Mouse (Mus musculus) midbrain, embryonic 13.5 days (tissue): ENCODE measurements at regions not wholly inside any gene's neighbourhood (a gene's known extent, or its start where the extent isn't known, plus 50 kb on each side); places are given as distances from the start of the nearest gene placed in this dataset.
A peak's percentile ranks its signal among the peaks of the same experiment; 100 is the strongest.
"Not testable (repeated sequence)": the region's sequence is repeated elsewhere in the genome, so short reads cannot be mapped to it uniquely, and the experiment has no call there.

Experiments used
- ATAC-seq: fragments of 200-750 bp; cut with Nextera tagmentation; 2 replicates; pipeline ENCODE4 v1.8.0; 2017; ENCODE audit warnings: mild to moderate bottlenecking, moderate TSS enrichment, moderate library complexity
- H3K27ac ChIP-seq: fragments of 300-500 bp; sonication (generic); 2 replicates; pipeline ENCODE4 v1.5.1; 2015; ENCODE audit warnings: inconsistent platforms, mild to moderate bottlenecking, moderate library complexity
- H3K27me3 ChIP-seq: fragments of 300-500 bp; sonication (generic); 2 replicates; pipeline ENCODE4 v1.6.1; 2015; ENCODE audit warnings: mild to moderate bottlenecking, inconsistent platforms
- H3K36me3 ChIP-seq: fragments of 300-500 bp; sonication (generic); 2 replicates; pipeline ENCODE4 v1.6.1; 2015; ENCODE audit warnings: mild to moderate bottlenecking, inconsistent platforms
- H3K4me1 ChIP-seq: fragments of 300-500 bp; sonication (generic); replicated peaks from 2 replicates; pipeline ENCODE4 v1.6.1; 2015; ENCODE audit warnings: inconsistent platforms
- H3K4me2 ChIP-seq: fragments of 300-500 bp; sonication (generic); replicated peaks from 2 replicates; pipeline ENCODE4 v1.6.1; 2015; ENCODE audit warnings: moderate library complexity, mild to moderate bottlenecking, inconsistent platforms
- H3K4me3 ChIP-seq: fragments of 300-500 bp; sonication (generic); replicated peaks from 2 replicates; pipeline ENCODE4 v1.5.1; 2015; ENCODE audit warnings: mild to moderate bottlenecking, inconsistent platforms
- H3K9ac ChIP-seq: fragments of 300-500 bp; sonication (generic); replicated peaks from 2 replicates; pipeline ENCODE4 v1.6.1; 2015; ENCODE audit warnings: mild to moderate bottlenecking, inconsistent platforms
- H3K9me3 ChIP-seq: fragments of 300-500 bp; sonication (generic); 2 replicates; pipeline ENCODE4 v1.6.1; 2016; ENCODE audit warnings: mild to moderate bottlenecking, inconsistent platforms
- WGBS: fragments of 180-500 bp; shearing (Covaris S2); methylation state at CpG from one replicate; pipeline ENCODE4 v1.1.7; 2015; 5-methylcytosine and 5-hydroxymethylcytosine counted together

DNA sequence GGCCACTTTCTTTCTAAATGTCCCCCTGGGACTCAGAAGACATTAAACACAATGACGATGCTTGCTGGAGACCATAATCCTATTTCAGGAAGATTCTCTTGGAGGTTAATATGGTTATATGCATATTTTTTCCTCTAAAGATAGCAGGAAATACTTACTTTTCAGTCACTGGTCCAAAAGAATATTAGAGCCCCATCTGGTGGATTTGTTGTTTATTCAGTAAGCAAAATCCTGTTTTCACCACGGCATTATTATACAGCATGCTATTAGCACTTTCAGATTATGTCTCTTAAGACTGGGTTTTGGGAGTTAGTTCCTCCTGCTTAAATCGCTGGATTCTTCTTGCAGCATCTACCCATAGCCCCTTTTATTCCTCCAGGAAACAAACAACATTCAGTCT, 146.6 kb upstream of the Ipo5 start:
- Histone ChIP-seq H3K4me1 (no peaks in the 10 kb centered on the region), H3K9me3 (no peaks in the 10 kb centered on the region), H3K27ac (no peak overlapping the region), H3K9ac (no peak overlapping the region), H3K27me3 (no peaks in the 10 kb centered on the region), H3K36me3 (no peaks in the 10 kb centered on the region), H3K4me2 (no peak overlapping the region), H3K4me3 (no peak overlapping the region)
- no peak for ATAC-seq
- 75% methylated on average over 3 of the region's 3 CpGs for WGBS

DNA sequence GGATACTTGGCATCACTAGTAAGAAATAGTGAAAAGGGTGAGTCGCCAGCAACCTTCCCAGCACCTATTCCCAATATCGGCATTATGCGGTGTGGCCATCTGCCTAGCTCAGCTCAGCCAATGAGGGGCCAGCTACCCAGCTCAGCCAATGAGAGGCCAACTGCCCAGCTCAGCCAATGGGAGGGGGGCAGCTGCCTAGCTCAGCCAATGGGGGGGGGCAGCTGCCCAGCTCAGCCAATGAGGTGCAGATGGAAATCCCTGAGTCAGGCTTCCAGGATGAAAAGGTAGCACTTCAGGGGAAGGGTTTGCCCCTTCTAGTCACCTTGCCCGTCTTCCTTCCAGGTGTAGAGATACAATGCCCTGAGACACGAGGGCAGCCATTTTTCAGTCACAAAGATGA, 144.6 kb upstream of the Ipo5 start:
- Histone ChIP-seq H3K36me3 (no peaks in the 10 kb centered on the region), H3K27me3 (no peaks in the 10 kb centered on the region), H3K27ac (no peak overlapping the region), H3K4me2 (no peak overlapping the region), H3K4me1 (no peaks in the 10 kb centered on the region), H3K9ac (no peak overlapping the region), H3K4me3 (no peak overlapping the region), H3K9me3 (no peaks in the 10 kb centered on the region)
- WGBS = 95% methylated on average over 5 of the region's 5 CpGs
- ATAC-seq = no peak

- no peak overlapping the region for H3K27ac ChIP-seq
- no peak overlapping the region for H3K9ac ChIP-seq
- H3K4me2 ChIP-seq = no peak overlapping the region
- no peaks in the 10 kb centered on the region for H3K27me3 ChIP-seq
- H3K9me3 ChIP-seq = no peaks in the 10 kb centered on the region
- no peaks in the 10 kb centered on the region for H3K4me1 ChIP-seq
- no peak overlapping the region for H3K4me3 ChIP-seq
- no peak for ATAC-seq
- 54% methylated on average over 3 of the region's 3 CpGs for WGBS
- no peaks in the 10 kb centered on the region for H3K36me3 ChIP-seq
Measured at GRCm38 (mm10) chr14:120770579-120770978, 140.4 kb upstream of the Ipo5 start.

DNA sequence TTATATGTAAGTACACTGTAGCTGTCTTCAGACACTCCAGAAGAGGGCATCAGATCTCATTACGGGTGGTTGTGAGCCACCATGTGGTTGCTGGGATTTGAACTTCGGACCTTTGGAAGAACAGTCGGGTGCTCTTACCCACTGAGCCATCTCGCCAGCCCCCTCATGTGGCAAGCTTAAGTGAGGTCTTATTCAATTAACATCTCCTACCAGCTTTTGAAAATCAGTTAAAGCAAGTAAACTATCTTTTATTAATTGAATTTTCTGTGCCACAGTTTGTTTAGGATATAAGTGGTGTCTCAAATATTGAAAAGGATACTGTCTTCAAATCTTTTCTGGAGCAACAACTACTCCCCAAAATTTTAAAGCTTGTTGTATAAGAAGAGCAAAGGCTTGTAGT, 138.0 kb upstream of the Ipo5 start:
- H3K4me3 ChIP-seq, H3K27me3 ChIP-seq, H3K27ac ChIP-seq, H3K9me3 ChIP-seq, H3K4me1 ChIP-seq, H3K4me2 ChIP-seq, H3K36me3 ChIP-seq, H3K9ac ChIP-seq, ATAC-seq: not testable (repeated sequence)
- WGBS = 87% methylated on average over 3 of the region's 4 CpGs

GRCm38 (mm10) chr14:120791828-120792554, 119.0 kb upstream of the Ipo5 start:
- H3K4me2 ChIP-seq = no peak overlapping the region
- WGBS = 86% methylated on average over 4 of the region's 4 CpGs
- no peaks in the 10 kb centered on the region for H3K36me3 ChIP-seq
- no peak overlapping the region for H3K9ac ChIP-seq
- H3K4me1 ChIP-seq = no peaks in the 10 kb centered on the region
- no peak for ATAC-seq
- no peak overlapping the region for H3K27ac ChIP-seq
- H3K27me3 ChIP-seq = no peaks in the 10 kb centered on the region
- no peaks in the 10 kb centered on the region; the same call in 1 of the 2 replicates for H3K9me3 ChIP-seq
- no peak overlapping the region for H3K4me3 ChIP-seq

DNA sequence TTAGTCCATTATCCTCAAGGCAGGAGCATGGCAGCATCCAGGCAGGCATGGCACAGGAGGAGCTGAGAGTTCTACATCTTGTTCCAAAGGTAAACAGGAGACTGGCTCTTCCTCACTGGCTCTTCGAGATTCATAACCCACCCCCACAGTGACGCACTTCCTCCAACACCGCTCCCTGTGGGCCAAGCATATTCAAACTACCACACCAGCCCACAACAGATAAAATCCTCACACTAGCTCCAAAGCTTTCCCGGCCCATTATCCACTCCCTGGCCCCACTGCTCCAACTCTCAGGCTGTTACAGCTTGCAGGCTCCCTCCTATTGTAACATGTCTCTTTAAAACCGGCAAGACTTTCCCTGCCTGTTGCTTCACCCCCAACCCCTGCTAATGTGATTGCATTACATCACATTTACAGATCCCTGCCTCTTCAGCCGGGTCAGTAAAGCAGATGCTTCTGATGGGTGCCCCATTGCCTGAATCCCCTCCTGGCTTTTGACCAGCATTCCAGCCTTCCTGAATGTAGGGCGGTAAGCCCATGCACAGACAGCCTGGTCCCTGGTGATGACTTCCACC, 113.0 kb upstream of the Ipo5 start:
- WGBS = 73% methylated on average over 7 of the region's 7 CpGs

GRCm38 (mm10) chr14:120803191-120803590, 107.8 kb upstream of the Ipo5 start:
- no peaks in the 10 kb centered on the region; the same call in none of the 2 replicates for H3K9me3 ChIP-seq
- 0 out of 2 replicates have a peak overlapping the region, but pooled peaks have one; percentile 11 for H3K27ac ChIP-seq
- no peaks in the 10 kb centered on the region for H3K36me3 ChIP-seq
- no peaks in the 10 kb centered on the region for H3K27me3 ChIP-seq
- WGBS = 19% methylated on average over 6 of the region's 6 CpGs
- H3K9ac ChIP-seq = no peak overlapping the region; the same call in 1 of the 2 replicates
- peak overlapping the region; percentile 24 for H3K4me3 ChIP-seq
- peak overlapping the region; percentile 46 for H3K4me2 ChIP-seq
- ATAC-seq = no peak; the same call in 1 of the 2 replicates
- peaks cover 25% of the 10 kb centered on the region for H3K4me1 ChIP-seq

More for the DNA sequence above, 113.0 kb upstream of the Ipo5 start:
- peaks cover 1% of the 10 kb centered on the region; the same call in 1 of the 2 replicates for H3K4me1 ChIP-seq
- H3K9me3 ChIP-seq = no peaks in the 10 kb centered on the region
- no peak for ATAC-seq
- no peaks in the 10 kb centered on the region for H3K36me3 ChIP-seq
- H3K27me3 ChIP-seq = no peaks in the 10 kb centered on the region
- no peak overlapping the region for H3K4me3 ChIP-seq
- H3K27ac ChIP-seq = no peak overlapping the region
- no peak overlapping the region for H3K4me2 ChIP-seq
- H3K9ac ChIP-seq = no peak overlapping the region

GRCm38 (mm10) chr14:120803739-120804138, 107.3 kb upstream of the Ipo5 start:
- Histone ChIP-seq H3K27me3 (no peaks in the 10 kb centered on the region), H3K36me3 (no peaks in the 10 kb centered on the region), H3K9ac (peak overlapping the region; percentile 32; the same call in 1 of the 2 replicates), H3K4me1 (peaks cover 25% of the 10 kb centered on the region), H3K27ac (peak overlapping the region; percentile 11; the same call in 1 of the 2 replicates), H3K4me2 (peak overlapping the region; percentile 46), H3K9me3 (no peaks in the 10 kb centered on the region; the same call in none of the 2 replicates), H3K4me3 (peak overlapping the region; percentile 24)
- peak; percentile 87 for ATAC-seq
- 1% methylated on average over 12 of the region's 12 CpGs for WGBS

DNA sequence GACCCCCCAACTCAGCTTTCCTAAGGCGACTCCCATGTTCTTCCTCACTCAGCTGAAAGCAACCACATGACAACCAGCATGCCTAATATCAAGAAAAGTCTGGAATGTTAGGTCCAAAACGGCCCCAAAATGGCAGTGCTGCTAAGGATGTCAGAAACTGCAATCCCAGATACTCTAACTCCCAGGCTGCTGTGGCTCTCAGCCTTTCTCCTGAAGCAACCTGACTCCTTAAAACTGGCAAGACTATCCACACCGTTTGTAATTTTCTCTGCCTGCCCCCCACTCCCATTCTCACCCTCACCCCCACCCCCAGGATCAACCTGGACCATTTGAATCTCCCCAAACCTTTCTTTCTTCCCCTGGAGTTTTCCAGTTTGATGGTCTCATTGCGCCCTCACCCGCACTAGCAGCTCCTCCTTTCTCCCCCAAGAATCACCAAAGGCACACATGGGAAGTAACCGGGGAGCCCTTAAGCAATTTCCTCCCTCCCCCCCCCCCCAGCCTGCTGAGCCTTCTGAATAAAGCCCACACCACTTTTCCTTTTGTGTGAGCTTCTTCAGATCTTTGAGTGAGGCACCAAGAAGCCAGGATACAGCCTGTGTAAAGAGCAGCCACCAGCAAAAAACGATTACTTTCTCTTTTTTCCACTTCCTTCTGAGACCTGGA, 106.7 kb upstream of the Ipo5 start:
- H3K27me3 ChIP-seq = no peaks in the 10 kb centered on the region
- ATAC-seq = peak; percentile 55
- no peak overlapping the region for H3K9ac ChIP-seq
- WGBS = 3% methylated on average over 7 of the region's 7 CpGs
- H3K4me1 ChIP-seq = peaks cover 25% of the 10 kb centered on the region
- peak overlapping the region; percentile 11; the same call in 1 of the 2 replicates for H3K27ac ChIP-seq
- H3K9me3 ChIP-seq = no peaks in the 10 kb centered on the region; the same call in none of the 2 replicates
- H3K4me2 ChIP-seq = peak overlapping the region; percentile 46
- H3K36me3 ChIP-seq = no peaks in the 10 kb centered on the region
- H3K4me3 ChIP-seq = peak overlapping the region; percentile 24

DNA sequence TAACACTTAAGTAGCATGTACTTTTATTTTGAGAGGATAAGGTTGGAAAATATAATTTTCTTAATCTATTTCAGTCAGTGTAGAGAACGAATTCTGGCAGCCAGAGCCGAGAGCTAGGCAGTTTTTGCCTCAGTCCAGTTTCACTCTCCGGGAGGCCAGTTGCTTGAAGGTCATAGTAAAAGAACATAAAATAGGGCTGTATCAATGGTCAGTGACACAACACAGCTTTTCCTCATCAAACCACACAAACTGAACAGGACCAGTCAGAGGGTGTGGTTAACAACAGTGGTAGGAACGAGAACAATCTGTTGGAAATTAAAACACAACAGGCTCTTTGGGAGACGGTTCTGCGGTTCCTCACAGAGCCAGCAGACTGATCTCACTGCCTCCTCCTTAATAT, 105.9 kb upstream of the Ipo5 start:
- Histone ChIP-seq H3K4me2 (no peak overlapping the region), H3K9ac (no peak overlapping the region), H3K4me3 (no peak overlapping the region), H3K4me1 (peaks cover 25% of the 10 kb centered on the region), H3K9me3 (no peaks in the 10 kb centered on the region; the same call in none of the 2 replicates), H3K27me3 (no peaks in the 10 kb centered on the region), H3K27ac (peak overlapping the region; percentile 19; the same call in 1 of the 2 replicates), H3K36me3 (no peaks in the 10 kb centered on the region)
- WGBS = 32% methylated on average over 6 of the region's 6 CpGs
- ATAC-seq = no peak

GRCm38 (mm10) chr14:120805816-120806552, 105.0 kb upstream of the Ipo5 start:
- H3K9ac ChIP-seq, ATAC-seq, H3K27me3 ChIP-seq, H3K4me2 ChIP-seq, H3K4me3 ChIP-seq, H3K27ac ChIP-seq, H3K36me3 ChIP-seq, H3K9me3 ChIP-seq: not testable (repeated sequence)
- peaks cover 25% of the 10 kb centered on the region for H3K4me1 ChIP-seq
- WGBS = 54% methylated on average over 12 of the region's 12 CpGs

GRCm38 (mm10) chr14:120806553-120806893, 104.5 kb upstream of the Ipo5 start:
- Histone ChIP-seq H3K9me3 (no peaks in the 10 kb centered on the region; the same call in none of the 2 replicates), H3K4me3 (no peak overlapping the region), H3K9ac (no peak overlapping the region), H3K27me3 (no peaks in the 10 kb centered on the region), H3K4me1 (peaks cover 25% of the 10 kb centered on the region), H3K36me3 (no peaks in the 10 kb centered on the region), H3K4me2 (no peak overlapping the region), H3K27ac (no peak overlapping the region)
- WGBS = 71% methylated on average over 3 of the region's 10 CpGs
- no peak for ATAC-seq
